Mouse (Mus musculus): ENCODE measurements around the gene Rnf222.
"Not testable (repeated sequence)": the region's sequence is repeated elsewhere in the genome, so short reads cannot be mapped to it uniquely, and the experiment has no call there.

The Rnf222 gene

DNA sequence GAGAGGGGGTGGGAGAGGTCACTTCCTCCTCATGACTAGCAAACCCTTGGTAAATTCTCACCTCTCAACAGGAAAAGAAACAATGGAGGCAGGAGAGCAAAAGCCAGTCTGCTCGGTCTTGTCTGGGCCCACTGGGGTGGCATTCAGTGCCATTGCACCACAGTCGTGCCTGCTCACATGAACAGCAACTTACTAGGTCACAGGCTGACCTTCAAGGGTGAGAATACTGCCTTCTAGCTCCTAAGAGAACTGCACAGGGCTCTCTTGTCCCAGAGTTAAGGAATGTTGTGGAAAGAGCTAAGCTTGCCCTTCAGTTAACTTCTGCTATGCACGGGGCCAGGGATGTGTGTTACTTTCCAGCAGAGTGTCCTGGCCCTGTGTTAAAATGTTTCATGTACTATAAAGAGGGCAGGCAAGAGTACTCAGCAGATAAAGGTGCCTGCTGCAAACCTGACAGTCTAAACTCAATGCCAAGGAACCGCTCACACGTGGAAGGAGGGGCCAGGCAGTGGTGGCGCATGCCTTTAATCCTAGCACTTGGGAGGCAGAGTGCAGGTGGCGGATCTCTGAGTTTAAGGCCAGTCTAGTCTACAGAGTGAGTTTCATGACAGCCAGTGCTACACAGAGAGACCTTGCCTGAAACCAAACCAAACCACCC lies 20.6 kb downstream of the Rnf222 start:
- no peak for DNase-seq (ENCODE audit: low read depth, low spot score)

GRCm38 (mm10) chr11:68911531-68912177 lies 23.3 kb downstream of the Rnf222 start:
- DNase-seq (ENCODE audit: low read depth, low spot score), result no peak

DNA sequence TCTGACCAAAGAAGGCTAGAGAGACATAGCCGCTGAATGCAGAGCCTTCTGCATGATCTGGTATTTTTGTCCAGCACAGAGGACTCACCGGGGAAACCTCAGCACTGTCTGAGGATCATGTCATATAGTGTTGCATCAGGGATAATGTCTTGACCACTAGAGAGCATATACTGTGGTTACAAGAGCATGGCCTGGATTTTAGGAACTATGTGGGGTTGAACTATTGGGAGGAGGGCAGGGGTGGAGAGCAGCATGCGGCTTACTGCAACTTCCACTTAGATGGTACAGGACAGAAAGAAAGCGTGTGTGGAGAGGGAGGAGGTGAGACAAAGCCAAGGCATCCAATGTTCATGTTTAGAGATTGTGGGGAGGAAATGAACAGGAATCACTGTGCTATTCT lies 26.2 kb downstream of the Rnf222 start:
- no peak for DNase-seq (ENCODE audit: low read depth, low spot score)

DNA sequence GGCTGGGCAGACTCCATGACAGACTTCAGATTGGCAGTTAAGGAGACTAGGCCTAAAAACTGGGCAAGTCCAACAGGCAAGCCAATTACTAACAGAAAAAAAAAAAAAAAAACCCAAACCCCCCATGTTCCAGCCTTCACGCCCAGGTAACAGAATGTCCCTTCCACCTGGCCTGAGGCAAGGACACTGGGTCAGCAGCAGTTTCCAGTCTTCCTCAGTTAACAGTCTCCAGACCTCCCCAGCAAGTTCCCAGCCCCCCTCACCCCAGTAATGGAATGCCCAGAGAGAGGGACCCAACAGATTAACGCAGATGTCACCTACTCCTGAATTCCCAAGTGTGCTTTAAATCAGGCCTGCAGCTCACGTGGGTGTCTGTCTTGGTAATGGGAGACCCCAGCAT lies 34.8 kb downstream of the Rnf222 start:
- DNase-seq (ENCODE audit: low read depth, low spot score), result no peak

GRCm38 (mm10) chr11:68924749-68925148 lies 36.4 kb downstream of the Rnf222 start:
- no peak for DNase-seq (ENCODE audit: low read depth, low spot score)

DNA sequence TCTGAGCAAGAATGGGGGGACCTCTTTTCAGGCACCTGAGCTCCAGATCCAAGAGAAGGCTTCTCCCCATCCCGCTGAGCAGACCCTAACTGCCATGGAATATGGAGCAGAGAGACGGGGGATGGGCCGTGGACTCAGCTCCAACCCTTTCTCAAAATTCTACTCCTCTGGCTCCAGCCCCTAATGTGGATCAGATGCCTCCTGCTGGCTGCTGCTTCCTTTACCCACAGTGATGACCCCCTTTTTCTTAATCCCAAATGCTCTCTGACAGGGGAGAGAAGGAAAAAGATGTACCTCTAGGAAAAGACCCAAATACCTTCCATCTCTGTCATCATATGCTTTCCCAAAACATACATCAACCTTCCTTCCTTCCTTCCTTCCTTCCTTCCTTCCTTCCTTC lies 38.6 kb downstream of the Rnf222 start, which contains the start of gene Odf4:
Odf4 (minus strand) TSS at position 101 of the 400 bp plus-strand sequence.
- DNase-seq (ENCODE audit: low read depth, low spot score), result no peak

- no peak for DNase-seq (ENCODE audit: low read depth, low spot score)
Measured at GRCm38 (mm10) chr11:68929947-68930346, 41.6 kb downstream of the Rnf222 start.

GRCm38 (mm10) chr11:68933885-68934507 lies 45.6 kb downstream of the Rnf222 start:
- DNase-seq (ENCODE audit: low read depth, low spot score), result no peak

DNA sequence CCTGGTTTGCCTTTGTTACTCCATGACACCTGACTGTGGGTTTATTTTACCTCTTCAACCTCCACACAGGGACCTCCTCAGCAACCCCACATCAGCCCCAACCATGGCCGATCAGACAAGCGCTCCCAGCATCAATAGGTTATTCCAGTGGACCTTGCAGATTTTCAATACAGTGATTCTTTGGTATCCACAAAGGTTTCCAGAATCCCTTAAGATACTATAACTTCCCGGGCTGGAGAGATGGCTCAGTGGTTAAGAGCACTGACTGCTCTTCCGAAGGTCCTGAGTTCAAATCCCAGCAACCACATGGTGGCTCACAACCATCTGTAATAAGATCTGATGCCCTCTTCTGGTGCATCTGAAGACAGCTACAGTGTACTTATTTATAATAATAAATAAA lies 48.6 kb downstream of the Rnf222 start:
- not testable (repeated sequence) for DNase-seq (ENCODE audit: low read depth, low spot score)

DNA sequence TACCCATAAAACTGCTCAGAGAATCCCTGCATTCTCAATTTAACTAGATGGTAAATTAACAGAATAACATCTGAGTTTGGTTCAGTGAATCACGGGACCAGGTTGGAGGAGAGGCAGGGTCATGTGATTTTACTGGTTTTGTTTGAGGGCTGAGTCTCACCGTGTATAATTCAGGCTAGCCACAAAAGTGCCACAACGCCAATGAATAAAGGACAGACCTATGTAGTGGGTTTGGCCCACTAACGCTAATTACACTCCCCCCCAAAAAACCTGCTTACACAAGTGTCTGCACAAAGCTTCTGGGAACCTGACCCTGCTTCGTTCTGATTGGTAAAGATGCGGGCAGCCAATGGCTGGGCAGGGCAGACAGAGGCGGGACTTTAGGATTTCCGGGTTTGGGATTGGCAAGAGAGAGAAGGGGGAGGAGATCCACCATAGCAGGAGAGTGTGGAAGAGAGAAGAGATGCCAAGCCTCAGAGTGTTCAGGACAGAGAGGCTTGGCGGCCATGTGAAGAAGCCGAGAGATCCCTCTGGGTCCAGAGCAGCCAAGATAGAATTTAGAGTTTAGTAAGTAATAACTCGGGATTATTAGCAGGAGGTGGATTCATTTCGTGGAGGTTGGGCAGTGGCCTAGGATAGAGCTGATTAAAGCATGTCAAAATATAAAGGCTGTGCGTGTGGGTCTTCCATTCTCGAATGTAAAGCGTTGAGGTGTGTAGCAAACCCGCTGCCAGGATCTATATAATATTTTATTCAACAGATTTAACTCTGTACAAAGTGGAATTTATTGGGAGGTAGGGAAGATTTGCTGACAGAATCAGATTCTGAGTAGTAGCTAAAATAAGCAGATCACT lies 51.3 kb downstream of the Rnf222 start:
- DNase-seq (ENCODE audit: low read depth, low spot score), result peak; percentile 95

DNA sequence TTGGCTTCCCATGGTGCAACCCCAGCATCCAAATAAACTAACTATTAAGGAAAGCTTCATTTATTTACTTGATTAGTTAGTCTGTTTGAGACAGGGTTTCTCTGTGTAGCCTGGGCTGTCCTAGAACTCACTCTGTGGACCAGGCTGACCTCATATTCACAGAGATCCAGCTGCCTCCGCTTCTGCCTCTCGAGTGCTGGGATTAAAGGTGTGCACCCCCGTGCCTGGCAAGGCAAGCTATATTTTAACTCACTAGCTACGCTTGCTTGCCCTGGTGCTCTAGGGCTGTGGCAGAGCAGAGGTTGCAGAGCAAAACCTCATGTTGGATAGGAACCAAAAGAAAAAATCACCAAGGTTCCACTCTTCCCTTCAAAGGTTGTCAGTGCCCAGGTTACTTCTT lies 52.2 kb downstream of the Rnf222 start:
- DNase-seq (ENCODE audit: low read depth, low spot score), result no peak

DNA sequence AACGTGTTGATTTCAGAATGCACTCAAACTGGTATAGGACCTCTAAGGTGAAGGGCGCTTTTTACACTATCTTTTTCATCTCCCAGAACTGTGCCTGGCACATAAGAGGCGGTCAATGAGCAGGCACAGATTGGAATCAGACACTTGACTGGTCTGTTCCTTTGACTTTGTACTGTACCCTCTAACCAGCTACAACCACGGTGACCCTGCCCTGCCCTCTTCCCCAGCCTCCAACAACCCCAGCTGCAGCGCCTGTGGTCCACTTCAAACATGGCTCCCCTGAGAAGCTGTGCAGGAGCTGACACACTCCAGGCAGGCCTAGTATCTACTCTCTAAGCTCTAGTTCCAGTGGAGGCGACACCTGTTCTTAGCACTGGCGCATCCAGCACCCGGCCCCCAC lies 54.4 kb downstream of the Rnf222 start:
- no peak for DNase-seq (ENCODE audit: low read depth, low spot score)

DNA sequence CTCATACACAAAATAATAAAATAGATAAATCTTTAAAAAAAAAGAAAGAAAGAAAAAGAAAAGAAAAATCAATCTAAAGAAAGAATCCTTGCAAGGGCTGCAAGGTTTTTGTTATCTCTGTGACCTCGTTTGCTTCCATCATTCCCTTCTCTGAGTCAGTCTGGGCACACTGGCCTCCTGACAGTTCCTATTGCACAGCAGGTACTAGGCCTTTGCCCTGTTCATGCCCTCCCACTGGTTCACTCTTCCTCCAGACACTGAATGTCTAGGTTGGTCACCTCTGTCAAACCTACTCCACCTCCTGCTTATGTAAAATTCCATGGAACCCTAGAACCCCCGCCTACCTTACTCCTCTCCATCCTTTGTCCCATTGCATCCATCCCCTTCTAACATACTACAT lies 56.9 kb downstream of the Rnf222 start:
- DNase-seq (ENCODE audit: low read depth, low spot score), result no peak

Measured in R1 (cell line).